Mouse (Mus musculus): ENCODE measurements at regions not wholly inside any gene's neighbourhood (a gene's known extent, or its start where the extent isn't known, plus 50 kb on each side); places are given as distances from the start of the nearest gene placed in this dataset.
A peak's percentile ranks its signal among the peaks of the same experiment; 100 is the strongest.

DNA sequence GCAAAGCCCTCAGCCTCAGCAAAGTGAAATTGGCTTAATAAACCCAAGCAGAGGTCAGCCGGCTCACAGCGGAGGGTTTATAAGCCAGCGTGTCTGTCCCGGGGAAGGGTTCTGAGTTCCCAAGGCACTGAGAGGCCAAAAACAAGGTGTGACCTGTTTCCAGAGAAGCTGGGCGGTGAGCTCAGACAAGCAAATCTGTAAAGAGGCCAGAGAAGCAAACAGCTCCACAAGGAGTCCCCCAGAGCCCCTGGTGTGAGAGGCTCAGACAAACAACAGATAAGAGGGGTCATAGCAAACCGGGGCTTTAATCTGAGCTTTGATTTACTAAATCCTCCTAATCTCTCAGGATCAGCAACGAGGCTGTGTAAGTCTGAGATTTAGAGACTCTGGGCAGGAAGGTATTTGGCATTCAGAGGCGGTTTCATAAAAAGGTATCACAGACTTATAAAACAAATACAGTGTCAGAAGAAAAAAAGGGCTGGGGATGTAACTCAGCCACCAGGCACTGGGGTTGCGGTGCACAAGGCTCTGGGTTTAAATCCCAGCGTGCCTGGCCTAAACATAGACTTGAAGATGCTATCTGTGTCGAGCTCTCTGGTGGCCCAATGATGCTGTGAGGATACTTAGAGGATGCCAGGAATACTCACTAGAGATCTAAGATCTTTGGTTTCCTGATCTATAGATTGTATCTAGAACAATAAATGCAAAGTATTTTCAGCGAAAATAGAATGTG, 67.8 kb upstream of the Glrp1 start:
- no peak for ATAC-seq (replicated peaks; ENCODE audit: poor library complexity, severe bottlenecking)

GRCm38 (mm10) chr1:88575917-88576669, 66.2 kb upstream of the Glrp1 start:
- peak; percentile 86 for ATAC-seq (replicated peaks; ENCODE audit: poor library complexity, severe bottlenecking)

DNA sequence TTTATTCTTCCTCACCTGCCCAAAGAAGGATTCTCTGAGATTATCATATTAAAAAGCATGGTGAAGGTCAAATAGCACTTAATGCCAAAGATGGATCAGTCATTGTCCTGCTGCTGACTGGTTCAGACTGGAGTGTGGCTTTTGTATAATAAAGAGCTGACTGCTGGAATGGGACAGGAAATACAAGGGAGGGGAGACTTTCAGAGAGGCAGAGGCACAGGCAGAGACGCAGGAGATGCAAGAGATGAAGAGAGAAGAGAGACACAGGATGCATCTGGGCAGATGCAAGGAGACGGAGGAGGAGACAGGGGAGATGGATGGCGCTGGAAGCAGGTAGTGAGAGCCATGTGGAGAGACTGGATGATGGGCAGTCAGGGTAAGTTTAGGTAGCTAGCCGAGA, 65.4 kb upstream of the Glrp1 start:
- ATAC-seq (replicated peaks; ENCODE audit: poor library complexity, severe bottlenecking), result no peak

DNA sequence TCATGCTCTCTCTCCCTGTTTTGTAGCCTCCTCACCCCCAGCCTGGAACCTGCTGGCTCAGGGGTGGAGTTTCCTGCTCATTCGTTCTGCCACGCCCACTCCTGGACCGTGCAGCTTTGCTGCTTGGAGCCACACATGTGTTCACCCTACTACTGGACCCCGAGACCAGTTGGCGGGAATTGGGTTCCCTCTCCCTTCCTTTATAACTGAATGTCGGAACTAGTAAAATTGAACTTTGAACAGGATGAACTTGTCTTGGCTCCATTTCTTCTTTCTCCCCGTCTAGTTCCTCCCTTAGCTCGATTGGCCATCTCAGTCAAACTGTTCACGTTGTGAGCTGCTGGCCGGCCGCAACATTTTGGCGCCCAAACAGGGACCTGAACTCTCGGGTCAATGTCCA, 62.3 kb upstream of the Glrp1 start:
- ATAC-seq (replicated peaks; ENCODE audit: poor library complexity, severe bottlenecking), result no peak

DNA sequence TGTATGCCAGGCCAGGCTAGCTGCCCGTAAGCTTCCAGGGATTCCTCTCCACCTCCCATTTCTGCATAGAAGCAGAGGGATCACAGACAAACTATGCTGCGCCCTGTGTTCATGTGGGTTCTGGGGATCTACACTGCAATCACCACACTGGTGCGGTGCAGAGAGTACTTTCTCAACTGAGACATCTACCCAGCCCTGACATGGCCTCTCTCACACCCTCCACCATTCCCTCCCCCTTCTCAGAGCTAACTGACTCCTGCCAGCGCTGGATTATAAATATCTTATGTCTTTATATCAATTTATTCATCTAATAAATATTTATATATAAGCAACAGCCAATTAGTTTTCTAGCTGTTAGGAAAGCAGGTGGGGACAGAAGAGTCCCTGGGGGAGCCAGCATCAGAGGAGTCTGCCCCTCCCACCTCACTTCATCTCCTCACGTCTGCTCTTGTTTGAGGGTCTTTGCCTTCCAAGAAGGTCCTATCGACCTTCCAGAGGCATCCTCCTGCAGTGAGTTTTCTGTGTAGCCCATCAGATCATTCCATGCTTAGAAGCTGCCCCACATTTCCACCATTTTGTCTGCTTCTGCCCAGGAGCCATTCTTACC, 58.7 kb upstream of the Glrp1 start:
- ATAC-seq (replicated peaks; ENCODE audit: poor library complexity, severe bottlenecking), result no peak

DNA sequence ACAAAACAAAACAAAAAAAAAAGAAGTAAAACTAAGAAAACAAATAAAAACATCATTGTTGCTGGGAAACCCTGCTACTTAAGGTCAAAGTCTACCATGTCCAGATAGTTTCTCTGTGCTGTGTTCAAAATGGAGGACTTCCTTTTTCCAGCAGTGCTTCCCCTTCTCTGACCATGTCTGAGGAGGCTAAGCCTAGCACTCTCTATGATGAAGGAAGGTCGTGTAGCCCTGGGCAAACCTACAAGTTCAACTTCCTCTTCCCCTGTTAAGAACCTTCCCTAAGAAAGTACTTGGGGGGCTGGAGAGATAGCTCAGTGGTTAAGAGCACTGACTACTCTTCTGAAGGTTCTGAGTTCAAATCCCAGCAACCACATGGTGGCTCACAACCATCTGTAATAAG, 57.3 kb upstream of the Glrp1 start:
- ATAC-seq (replicated peaks; ENCODE audit: poor library complexity, severe bottlenecking), result peak; percentile 93

DNA sequence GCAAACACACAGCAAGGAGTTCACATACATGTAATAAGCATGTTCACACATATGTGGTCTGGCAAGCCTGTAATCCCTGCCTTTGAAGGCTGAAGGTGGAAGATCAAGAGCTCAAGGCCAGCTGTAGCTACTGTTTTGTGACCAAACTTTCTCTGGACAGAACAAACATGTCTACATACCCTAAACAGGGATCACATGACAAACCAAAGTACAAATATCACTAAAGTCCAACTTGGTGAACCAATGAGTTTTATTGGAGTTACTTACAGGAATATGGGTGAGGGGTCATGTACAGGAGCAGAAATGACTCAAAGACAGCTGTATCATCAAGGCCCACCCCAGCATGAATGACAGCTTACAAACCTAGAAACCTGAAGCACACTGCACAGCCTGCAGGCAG, 56.6 kb upstream of the Glrp1 start:
- ATAC-seq (replicated peaks; ENCODE audit: poor library complexity, severe bottlenecking), result no peak

DNA sequence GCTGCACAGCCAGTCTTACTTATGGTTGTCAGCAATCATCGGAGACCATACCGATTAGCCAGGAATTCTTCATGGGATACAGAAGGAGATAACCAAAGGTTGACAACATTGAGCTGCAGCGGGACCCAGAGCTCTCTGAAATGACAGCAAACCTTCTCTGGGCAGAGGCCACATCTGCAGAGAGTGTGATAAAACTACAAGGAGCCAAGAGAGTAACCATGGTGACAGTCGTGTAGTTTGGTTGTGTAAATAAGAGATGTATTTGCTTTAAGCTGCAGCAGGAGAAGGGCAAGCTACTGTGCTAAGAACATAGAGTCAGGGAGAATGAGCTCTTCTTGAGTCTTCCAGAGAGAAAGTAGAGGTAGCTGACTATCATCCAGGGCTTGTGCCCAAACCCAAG, 55.0 kb upstream of the Glrp1 start:
- no peak for ATAC-seq (replicated peaks; ENCODE audit: poor library complexity, severe bottlenecking)

DNA sequence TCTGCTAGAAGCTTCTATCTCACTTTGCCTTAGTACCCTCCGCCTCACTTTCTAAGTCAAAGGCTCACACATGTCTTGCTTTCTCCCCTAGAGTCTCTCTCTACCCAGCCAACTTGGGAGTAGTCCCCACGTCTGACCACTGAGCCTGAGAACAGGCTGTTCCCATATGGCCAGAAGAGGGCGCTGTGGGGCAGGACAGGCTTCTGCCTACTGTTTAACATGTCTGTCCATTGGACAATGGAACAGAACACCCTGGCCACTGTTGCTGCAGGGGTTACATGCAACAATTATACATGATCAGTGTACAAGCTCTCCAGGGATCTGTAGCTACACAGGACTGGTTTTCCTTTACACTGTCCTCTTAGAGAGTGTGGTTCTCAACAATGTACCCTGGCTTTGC, 52.5 kb upstream of the Glrp1 start:
- peak; percentile 82 for ATAC-seq (replicated peaks; ENCODE audit: poor library complexity, severe bottlenecking)

DNA sequence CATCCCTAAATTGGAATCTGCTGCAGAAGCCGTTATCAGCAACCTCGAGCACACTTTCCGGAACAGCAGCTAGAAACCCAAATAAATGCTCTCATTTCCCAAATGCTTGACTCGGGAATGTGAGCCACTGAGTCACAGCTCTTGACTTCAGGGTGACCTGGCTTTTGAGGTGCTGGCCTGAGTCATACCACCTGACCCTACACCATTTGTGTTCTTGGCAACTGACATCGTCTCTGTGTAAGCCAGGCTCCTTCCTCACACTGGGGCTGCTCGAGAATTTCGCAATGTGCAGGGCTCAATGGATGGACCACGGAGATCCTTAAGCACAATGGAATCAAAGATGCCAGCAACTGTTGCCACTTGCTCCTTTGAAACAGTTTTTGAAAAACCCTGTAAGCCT, 50.9 kb upstream of the Glrp1 start:
- ATAC-seq (replicated peaks; ENCODE audit: poor library complexity, severe bottlenecking), result 0 out of 2 replicates have a peak, but pooled peaks have one; percentile 10
